Mouse (Mus musculus) intestine, embryonic 16.5 days (tissue): ENCODE measurements around the gene Car8. TPM values are rescaled to one million over a fixed set of nuclear protein-coding genes. Genes with fewer than 3 reads are reported as not detected.
A peak's percentile ranks its signal among the peaks of the same experiment; 100 is the strongest.

ENCODE experiments used
- ATAC-seq: fragments of 200-750 bp; cut with Nextera tagmentation; 2 replicates; pipeline ENCODE4 v1.8.0; 2017; ENCODE audit warnings: moderate TSS enrichment, moderate library complexity
- H3K27ac ChIP-seq: fragments of 300-500 bp; sonication (generic); 2 replicates; pipeline ENCODE4 v1.5.1; 2014; ENCODE audit warnings: mild to moderate bottlenecking, low read length
- H3K27me3 ChIP-seq: fragments of 300-500 bp; sonication (generic); replicated peaks from 2 replicates; pipeline ENCODE4 v1.6.1; 2014; ENCODE audit warnings: low read length, control low read depth, mixed read lengths; ENCODE audit not compliant: control insufficient read depth, insufficient read depth
- H3K36me3 ChIP-seq: fragments of 300-500 bp; sonication (generic); 2 replicates; pipeline ENCODE4 v1.6.1; 2014; ENCODE audit warnings: low read length, control low read depth; ENCODE audit not compliant: control insufficient read depth, insufficient read depth
- H3K4me1 ChIP-seq: fragments of 300-500 bp; sonication (generic); 2 replicates; pipeline ENCODE4 v1.6.1; 2014; ENCODE audit warnings: low read length, control low read depth, mixed read lengths; ENCODE audit not compliant: control insufficient read depth, insufficient read depth
- H3K4me2 ChIP-seq: fragments of 300-500 bp; sonication (generic); 2 replicates; pipeline ENCODE4 v1.6.1; 2014; ENCODE audit warnings: low read depth, low read length, control low read depth
- H3K4me3 ChIP-seq: fragments of 300-500 bp; sonication (generic); 2 replicates; pipeline ENCODE4 v1.5.1; 2014; ENCODE audit warnings: mild to moderate bottlenecking, low read length
- H3K9ac ChIP-seq: fragments of 300-500 bp; sonication (generic); 2 replicates; pipeline ENCODE4 v1.6.1; 2014; ENCODE audit warnings: low read depth, low read length
- H3K9me3 ChIP-seq: fragments of 300-500 bp; sonication (generic); 2 replicates; pipeline ENCODE4 v1.6.1; 2016; ENCODE audit warnings: low read length, control low read depth; ENCODE audit not compliant: control insufficient read depth
- WGBS: fragments of 180-500 bp; shearing (Covaris S2); extraction: QIAGEN DNeasy Blood & Tissue Kit; methylation state at CpG from one replicate; pipeline ENCODE4 v1.1.7; 2014; 5-methylcytosine and 5-hydroxymethylcytosine counted together
- polyA plus RNA-seq: library from polyadenylated mRNA; unstranded; fragments of >200 nt; fragmentation: Nextera tagmentation; extraction: Ambion mirVana; gene quantifications from 2 replicates; pipeline ENCODE4 v1.2.1, GENCODE M21; 2015

The Car8 gene
- polyA plus RNA-seq, 1 experiment from 2014 or later = 54.2 TPM

DNA sequence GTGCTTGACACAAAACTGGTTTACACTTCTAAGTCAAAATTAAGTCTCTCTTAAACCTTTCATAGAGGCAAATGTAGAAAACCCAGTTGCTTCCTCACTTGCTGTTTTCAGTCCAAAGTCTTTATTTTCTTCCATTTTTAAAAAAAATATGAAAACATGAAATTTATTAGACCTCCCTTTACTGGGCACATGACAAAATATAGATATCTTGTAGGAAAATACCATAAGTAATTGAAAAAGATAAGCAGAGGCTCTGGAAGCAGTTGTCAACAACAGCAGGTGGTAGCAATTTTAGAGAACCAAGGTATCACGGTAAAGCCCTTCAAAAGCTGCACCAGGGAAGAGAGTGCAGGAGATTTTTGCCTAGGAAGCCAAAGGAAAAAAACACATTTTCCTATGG, 30.9 kb downstream of the Car8 start:
- Histone ChIP-seq H3K4me3 (no peak overlapping the region), H3K27me3 (no peaks in the 10 kb centered on the region), H3K36me3 (no peaks in the 10 kb centered on the region), H3K27ac (no peak overlapping the region), H3K9ac (no peak overlapping the region), H3K4me2 (no peak overlapping the region), H3K9me3 (no peaks in the 10 kb centered on the region), H3K4me1 (no peaks in the 10 kb centered on the region; the same call in 1 of the 2 replicates)
- WGBS = 64% methylated on average over 1 of the region's 1 CpGs
- no peak for ATAC-seq

DNA sequence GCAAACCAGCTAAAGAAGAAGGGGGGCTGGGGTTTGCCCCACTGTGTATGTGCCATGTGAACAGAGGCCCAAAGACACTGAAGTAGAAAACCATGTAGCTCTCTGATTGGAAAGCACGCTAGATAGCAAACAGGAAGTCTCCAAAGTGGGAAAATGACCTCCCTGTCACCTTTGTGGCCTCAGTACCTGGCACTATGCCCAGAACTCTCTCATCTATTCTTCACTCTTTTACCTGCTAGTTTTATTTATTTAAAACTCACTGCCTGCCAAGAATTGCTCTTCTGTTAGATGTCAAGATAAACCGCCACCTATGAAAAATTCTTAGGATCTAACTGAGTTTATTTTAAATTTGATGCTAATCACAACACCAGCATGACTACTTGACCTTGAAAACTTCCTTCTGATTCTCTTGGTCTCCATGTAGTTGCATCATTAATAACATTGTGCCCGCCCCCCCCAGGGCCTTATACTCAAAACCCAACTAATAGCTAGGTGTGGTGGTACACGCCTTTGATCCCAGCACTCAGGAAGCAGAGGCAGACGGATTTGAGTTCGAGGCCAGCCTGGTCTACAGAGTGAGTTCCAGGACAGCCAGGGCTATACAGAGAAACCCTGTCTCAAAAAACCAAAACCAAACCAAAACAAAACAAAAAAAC, 31.8 kb downstream of the Car8 start:
- Histone ChIP-seq H3K9ac (no peak overlapping the region), H3K4me3 (no peak overlapping the region), H3K9me3 (no peaks in the 10 kb centered on the region), H3K27me3 (no peaks in the 10 kb centered on the region), H3K27ac (peak overlapping the region; percentile 25; the same call in 1 of the 2 replicates), H3K36me3 (no peaks in the 10 kb centered on the region), H3K4me1 (no peaks in the 10 kb centered on the region; the same call in 1 of the 2 replicates), H3K4me2 (no peak overlapping the region)
- 40% methylated on average over 6 of the region's 6 CpGs for WGBS
- ATAC-seq = peak; percentile 85

DNA sequence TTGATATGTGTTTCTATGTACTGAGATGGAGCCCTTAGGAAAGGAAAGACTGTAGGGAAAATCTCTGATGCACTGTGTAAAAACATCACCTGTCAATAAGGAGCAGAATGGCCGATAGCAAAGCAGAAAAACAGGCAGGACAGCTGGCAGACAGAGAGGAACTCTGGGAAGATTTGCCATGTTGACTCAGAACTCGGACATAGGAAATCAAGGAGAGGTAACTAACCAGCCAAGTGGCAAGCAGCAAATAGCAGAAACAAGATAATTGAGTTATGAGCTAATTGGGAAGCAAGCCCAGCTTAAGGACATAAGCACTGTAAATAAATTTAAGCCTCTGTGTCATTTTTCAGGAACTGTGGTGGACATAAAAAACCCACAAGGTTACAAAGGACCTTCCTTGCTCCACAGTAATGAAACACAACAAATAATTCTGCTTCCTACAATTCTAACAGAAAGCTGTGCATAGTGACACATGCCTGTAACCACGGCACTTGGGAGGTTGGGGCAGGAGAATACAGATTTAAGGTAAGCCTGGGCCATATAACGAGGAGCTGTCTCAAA, 33.7 kb downstream of the Car8 start:
- no peak overlapping the region for H3K27ac ChIP-seq
- H3K9me3 ChIP-seq = no peaks in the 10 kb centered on the region
- WGBS = 69% methylated on average over 4 of the region's 4 CpGs

DNA sequence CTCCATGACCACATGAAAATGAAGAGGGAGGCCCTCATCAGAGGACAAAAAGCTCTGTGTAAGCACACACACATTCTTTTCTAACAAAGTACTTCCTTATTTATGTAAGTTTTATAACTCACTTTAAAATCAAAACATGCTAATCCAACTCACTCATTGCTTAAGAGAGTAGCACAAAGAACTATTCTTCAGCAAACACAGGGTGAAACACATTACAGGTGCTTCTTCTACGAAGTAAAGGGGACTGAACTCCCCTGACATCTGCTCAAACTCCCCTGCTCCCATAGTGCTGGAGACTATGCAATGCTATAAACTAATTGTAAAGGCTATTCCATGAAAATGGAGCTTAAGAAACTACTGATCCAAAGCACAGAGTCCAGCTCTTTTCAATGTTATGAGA, 35.5 kb downstream of the Car8 start:
- Histone ChIP-seq H3K4me2 (no peak overlapping the region), H3K4me3 (no peak overlapping the region), H3K27ac (no peak overlapping the region), H3K36me3 (no peaks in the 10 kb centered on the region), H3K4me1 (peaks cover 4% of the 10 kb centered on the region; the same call in 1 of the 2 replicates), H3K9me3 (no peaks in the 10 kb centered on the region), H3K9ac (no peak overlapping the region), H3K27me3 (no peaks in the 10 kb centered on the region)
- no peak for ATAC-seq
- WGBS = 26% methylated on average over 1 of the region's 1 CpGs

More for the DNA sequence above, 33.7 kb downstream of the Car8 start:
- no peaks in the 10 kb centered on the region for H3K27me3 ChIP-seq
- no peak overlapping the region for H3K4me2 ChIP-seq
- H3K36me3 ChIP-seq = no peaks in the 10 kb centered on the region
- H3K9ac ChIP-seq = no peak overlapping the region
- ATAC-seq = no peak
- peaks cover 1% of the 10 kb centered on the region; the same call in 1 of the 2 replicates for H3K4me1 ChIP-seq
- H3K4me3 ChIP-seq = no peak overlapping the region

DNA sequence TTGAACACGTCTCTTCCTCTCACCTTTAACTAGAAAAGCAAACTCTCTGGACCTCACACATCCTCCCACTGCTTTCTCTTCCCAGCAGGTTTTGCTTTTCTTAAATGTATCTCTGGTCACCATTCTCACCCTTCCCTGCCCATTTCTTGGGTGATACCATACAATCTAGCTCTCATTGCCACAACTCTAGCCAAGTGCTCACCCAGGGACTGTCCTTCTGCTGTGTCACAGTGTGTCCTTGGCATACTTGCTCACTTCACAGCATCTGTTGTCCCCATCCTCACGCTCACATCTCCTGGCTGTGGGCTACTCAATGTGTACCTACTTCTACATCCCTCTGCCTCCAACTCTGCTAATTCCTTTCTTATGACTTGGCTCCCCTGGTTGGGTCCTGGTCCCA, 37.2 kb downstream of the Car8 start:
- H3K9ac ChIP-seq = no peak overlapping the region
- no peak overlapping the region for H3K4me2 ChIP-seq
- no peaks in the 10 kb centered on the region for H3K27me3 ChIP-seq
- no peak overlapping the region for H3K4me3 ChIP-seq
- H3K36me3 ChIP-seq = no peaks in the 10 kb centered on the region
- no peak for ATAC-seq
- H3K27ac ChIP-seq = no peak overlapping the region
- 0 out of 2 replicates have a peak, but pooled peaks cover 4% of the 10 kb centered on the region for H3K4me1 ChIP-seq
- WGBS = 89% methylated on average over 2 of the region's 2 CpGs
- H3K9me3 ChIP-seq = no peaks in the 10 kb centered on the region

DNA sequence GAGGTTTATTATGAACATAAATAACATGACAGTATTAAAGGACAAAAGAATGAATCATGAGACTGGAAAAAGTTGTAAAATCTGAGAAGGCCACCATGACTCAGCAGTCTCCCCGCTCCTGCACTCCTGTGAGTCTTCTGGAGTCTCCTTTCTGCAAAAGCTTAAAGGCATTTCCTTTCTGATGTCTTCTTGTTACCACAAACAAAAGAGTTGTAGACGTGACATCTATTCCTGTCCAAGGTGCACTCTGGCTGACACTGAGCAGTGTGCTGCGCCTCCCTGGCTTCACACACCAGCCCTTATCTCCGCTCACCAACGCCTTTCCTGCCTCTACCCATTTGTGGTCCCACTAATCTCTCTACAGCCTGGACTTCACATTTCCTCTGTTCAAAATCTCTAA, 38.8 kb downstream of the Car8 start:
- no peak overlapping the region for H3K4me3 ChIP-seq
- no peak overlapping the region for H3K9ac ChIP-seq
- no peak overlapping the region for H3K4me2 ChIP-seq
- H3K4me1 ChIP-seq = 0 out of 2 replicates have a peak, but pooled peaks cover 4% of the 10 kb centered on the region
- no peaks in the 10 kb centered on the region for H3K27me3 ChIP-seq
- H3K27ac ChIP-seq = 0 out of 2 replicates have a peak overlapping the region, but pooled peaks have one; percentile 16
- 52% methylated on average over 5 of the region's 5 CpGs for WGBS
- H3K36me3 ChIP-seq = no peaks in the 10 kb centered on the region
- ATAC-seq = peak; percentile 82
- no peaks in the 10 kb centered on the region for H3K9me3 ChIP-seq

DNA sequence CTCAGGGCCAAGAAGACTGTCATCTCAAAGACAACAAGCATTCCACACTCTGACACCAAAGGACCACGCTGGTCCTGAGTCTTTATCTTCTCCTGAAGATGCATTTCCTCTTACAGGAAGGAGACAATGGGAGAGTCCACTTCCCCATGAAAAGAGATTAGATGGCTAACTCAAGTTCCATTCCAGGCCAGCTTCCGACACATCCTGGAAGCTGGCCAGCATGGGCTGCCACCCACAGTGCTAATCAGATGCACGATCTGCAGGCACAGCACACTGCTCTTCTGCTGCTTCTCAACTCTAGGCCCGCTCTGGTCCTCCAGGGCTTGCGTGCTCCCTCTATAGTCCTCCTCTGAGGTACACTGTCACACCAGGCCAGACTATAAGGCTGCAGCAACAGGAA, 40.8 kb downstream of the Car8 start:
- 65% methylated on average over 5 of the region's 5 CpGs for WGBS
- H3K4me3 ChIP-seq = no peak overlapping the region
- H3K4me1 ChIP-seq = 0 out of 2 replicates have a peak, but pooled peaks cover 4% of the 10 kb centered on the region
- H3K36me3 ChIP-seq = no peaks in the 10 kb centered on the region
- H3K9me3 ChIP-seq = no peaks in the 10 kb centered on the region
- H3K27me3 ChIP-seq = no peaks in the 10 kb centered on the region
- H3K27ac ChIP-seq = no peak overlapping the region
- 0 out of 2 replicates have a peak, but pooled peaks have one; percentile 35 for ATAC-seq
- H3K9ac ChIP-seq = no peak overlapping the region
- no peak overlapping the region for H3K4me2 ChIP-seq

DNA sequence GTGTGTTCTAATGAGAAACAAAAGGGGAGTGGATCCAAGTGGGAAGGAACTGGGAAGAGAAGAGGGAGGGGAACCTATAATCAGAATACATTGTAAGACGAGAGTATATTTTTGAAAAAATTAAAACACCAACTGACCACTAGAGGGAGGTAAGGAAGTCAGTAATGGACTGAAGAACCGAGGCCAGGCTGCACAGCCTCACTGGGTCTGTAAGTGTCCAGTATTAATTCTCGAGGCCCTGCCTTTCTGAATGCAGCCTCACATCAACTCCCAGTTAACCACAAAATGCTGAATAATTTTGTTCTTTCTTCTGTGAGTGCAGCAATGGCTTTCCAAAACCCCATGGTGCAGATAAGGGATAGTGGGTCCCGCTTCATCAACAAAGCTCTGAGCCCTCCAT, 48.4 kb downstream of the Car8 start:
- H3K27me3 ChIP-seq = no peaks in the 10 kb centered on the region
- 68% methylated on average over 4 of the region's 4 CpGs for whole genome bisulfite sequencing
- H3K4me2 ChIP-seq = no peak overlapping the region
- no peak overlapping the region for H3K4me3 ChIP-seq
- 0 out of 2 replicates have a peak, but pooled peaks have one; percentile 36 for ATAC-seq
- no peaks in the 10 kb centered on the region for H3K9me3 ChIP-seq
- H3K36me3 ChIP-seq = no peaks in the 10 kb centered on the region
- H3K27ac ChIP-seq = no peak overlapping the region
- no peaks in the 10 kb centered on the region for H3K4me1 ChIP-seq
- no peak overlapping the region for H3K9ac ChIP-seq

DNA sequence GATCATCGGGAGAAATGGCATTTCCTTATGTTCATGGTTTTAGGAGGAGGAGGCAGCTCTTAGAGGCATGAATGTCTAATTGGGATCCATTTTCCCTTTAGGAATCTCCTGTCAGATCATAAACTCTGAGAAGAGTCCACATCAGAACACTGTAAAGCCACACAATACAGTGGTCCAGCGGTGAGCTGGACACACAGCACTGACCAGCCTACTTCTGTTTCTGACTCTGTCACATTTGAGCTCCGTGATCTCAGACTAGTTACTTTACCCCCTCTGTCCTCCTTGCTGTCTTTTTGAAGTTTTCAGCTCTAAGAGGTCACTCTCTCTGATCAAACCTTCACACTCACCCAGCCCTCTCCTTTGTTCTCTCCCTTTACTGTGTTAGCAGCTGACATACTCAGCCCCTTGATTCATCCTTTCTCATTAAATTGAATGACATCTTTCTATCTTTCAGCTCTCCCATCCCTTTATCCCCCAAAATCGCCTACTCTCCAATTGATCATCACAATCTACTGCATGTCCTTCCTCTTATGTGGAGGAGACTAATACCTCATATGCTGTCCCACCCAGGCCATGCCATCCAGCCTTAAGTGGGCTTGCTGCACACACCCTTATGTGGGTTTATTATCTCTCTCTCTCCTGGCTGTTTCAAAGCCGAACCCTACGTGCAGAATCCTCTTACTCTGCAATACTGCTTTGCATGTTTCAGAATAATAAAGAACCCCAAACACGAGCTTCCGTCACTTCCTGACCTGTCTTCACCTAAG, 51.7 kb downstream of the Car8 start:
- no peak for ATAC-seq
- no peak overlapping the region for H3K4me3 ChIP-seq
- H3K4me1 ChIP-seq = no peaks in the 10 kb centered on the region
- WGBS = 70% methylated on average over 8 of the region's 8 CpGs
- H3K27me3 ChIP-seq = no peaks in the 10 kb centered on the region
- H3K9me3 ChIP-seq = no peaks in the 10 kb centered on the region
- no peaks in the 10 kb centered on the region for H3K36me3 ChIP-seq
- no peak overlapping the region for H3K9ac ChIP-seq
- no peak overlapping the region for H3K4me2 ChIP-seq
- no peak overlapping the region; the same call in 1 of the 2 replicates for H3K27ac ChIP-seq
